Mouse (Mus musculus) forebrain, embryonic 13.5 days (tissue): Measurements from ENCODE around the gene Tedc1. TPM values are rescaled to one million over a fixed set of nuclear protein-coding genes. Genes with fewer than 3 reads are reported as not detected.

Source experiments
- ATAC-seq: fragments of 200-750 bp; cut with Nextera tagmentation; 2 replicates; pipeline ENCODE4 v1.8.0; 2017
- H3K27ac ChIP-seq: fragments of 300-500 bp; sonication (generic); 2 replicates; pipeline ENCODE4 v1.5.1; 2015; ENCODE audit warnings: inconsistent platforms, mild to moderate bottlenecking, moderate library complexity
- H3K27me3 ChIP-seq: fragments of 300-500 bp; sonication (generic); 2 replicates; pipeline ENCODE4 v1.6.1; 2015; ENCODE audit warnings: mild to moderate bottlenecking, inconsistent platforms
- H3K36me3 ChIP-seq: fragments of 300-500 bp; sonication (generic); 2 replicates; pipeline ENCODE4 v1.6.1; 2015; ENCODE audit warnings: mild to moderate bottlenecking, inconsistent platforms; ENCODE audit not compliant: poor library complexity, severe bottlenecking
- H3K4me1 ChIP-seq: fragments of 300-500 bp; sonication (generic); 2 replicates; pipeline ENCODE4 v1.6.1; 2015; ENCODE audit warnings: inconsistent platforms
- H3K4me2 ChIP-seq: fragments of 300-500 bp; sonication (generic); 2 replicates; pipeline ENCODE4 v1.6.1; 2015; ENCODE audit warnings: inconsistent platforms, mild to moderate bottlenecking, moderate library complexity
- H3K4me3 ChIP-seq: fragments of 300-500 bp; sonication (generic); 2 replicates; pipeline ENCODE4 v1.5.1; 2015; ENCODE audit warnings: mild to moderate bottlenecking, inconsistent platforms
- H3K9ac ChIP-seq: fragments of 300-500 bp; sonication (generic); 2 replicates; pipeline ENCODE4 v1.6.1; 2015; ENCODE audit warnings: mild to moderate bottlenecking, inconsistent platforms
- H3K9me3 ChIP-seq: fragments of 300-500 bp; sonication (generic); replicated peaks from 2 replicates; pipeline ENCODE4 v1.6.1; 2016; ENCODE audit warnings: inconsistent platforms
- WGBS: fragments of 180-500 bp; shearing (Covaris S2); methylation state at CpG from one replicate; pipeline ENCODE4 v1.1.7; 2015; 5-methylcytosine and 5-hydroxymethylcytosine counted together
- polyA plus RNA-seq: library from polyadenylated mRNA; unstranded; fragments of >200 nt; fragmentation: Nextera tagmentation; extraction: Ambion mirVana; gene quantifications from 2 replicates; pipeline ENCODE4 v1.2.1, GENCODE M21; 2015

Gene Tedc1
- polyA plus RNA-seq, 1 experiment from 2014 or later = 32.2 TPM

GRCm38 (mm10) chr12:113150591-113150990 lies 5.6 kb upstream of the Tedc1 start:
- Histone ChIP-seq H3K27ac (no peak overlapping the region), H3K4me1 (peaks cover 40% of the 10 kb centered on the region), H3K9me3 (no peaks in the 10 kb centered on the region), H3K36me3 (peaks cover 4% of the 10 kb centered on the region), H3K9ac (no peak overlapping the region), H3K4me3 (no peak overlapping the region), H3K4me2 (no peak overlapping the region), H3K27me3 (peaks cover 53% of the 10 kb centered on the region)
- ATAC-seq = no peak
- WGBS = 89% methylated on average over 4 of the region's 4 CpGs

DNA sequence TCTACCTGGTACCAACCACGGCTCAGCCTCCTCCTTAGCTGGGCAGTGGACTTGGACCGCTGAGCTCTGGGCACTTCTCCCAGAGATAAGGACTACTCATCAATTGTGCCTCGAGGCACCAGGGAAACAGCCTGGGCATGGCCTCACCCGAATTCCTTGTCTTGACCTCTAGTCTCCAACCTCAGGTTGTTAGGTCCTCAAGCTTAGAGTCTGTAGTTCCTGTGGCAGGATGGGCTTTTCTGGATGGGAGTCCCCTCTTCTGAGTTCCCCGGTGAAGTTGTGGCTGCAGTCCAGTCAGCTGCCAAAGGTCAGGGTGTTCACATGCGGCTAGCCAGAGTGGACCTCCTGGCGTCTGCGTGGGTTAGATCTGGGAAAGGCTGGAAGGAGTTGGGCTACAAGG lies 5.2 kb upstream of the Tedc1 start:
- 79% methylated on average over 8 of the region's 8 CpGs for WGBS
- Histone ChIP-seq H3K36me3 (no peaks in the 10 kb centered on the region; the same call in 1 of the 2 replicates), H3K4me2 (peak overlapping the region; percentile 72; the same call in 1 of the 2 replicates), H3K4me1 (peaks cover 41% of the 10 kb centered on the region), H3K9ac (no peak overlapping the region), H3K27me3 (peaks cover 53% of the 10 kb centered on the region), H3K4me3 (no peak overlapping the region), H3K27ac (no peak overlapping the region), H3K9me3 (no peaks in the 10 kb centered on the region)
- no peak for ATAC-seq

DNA sequence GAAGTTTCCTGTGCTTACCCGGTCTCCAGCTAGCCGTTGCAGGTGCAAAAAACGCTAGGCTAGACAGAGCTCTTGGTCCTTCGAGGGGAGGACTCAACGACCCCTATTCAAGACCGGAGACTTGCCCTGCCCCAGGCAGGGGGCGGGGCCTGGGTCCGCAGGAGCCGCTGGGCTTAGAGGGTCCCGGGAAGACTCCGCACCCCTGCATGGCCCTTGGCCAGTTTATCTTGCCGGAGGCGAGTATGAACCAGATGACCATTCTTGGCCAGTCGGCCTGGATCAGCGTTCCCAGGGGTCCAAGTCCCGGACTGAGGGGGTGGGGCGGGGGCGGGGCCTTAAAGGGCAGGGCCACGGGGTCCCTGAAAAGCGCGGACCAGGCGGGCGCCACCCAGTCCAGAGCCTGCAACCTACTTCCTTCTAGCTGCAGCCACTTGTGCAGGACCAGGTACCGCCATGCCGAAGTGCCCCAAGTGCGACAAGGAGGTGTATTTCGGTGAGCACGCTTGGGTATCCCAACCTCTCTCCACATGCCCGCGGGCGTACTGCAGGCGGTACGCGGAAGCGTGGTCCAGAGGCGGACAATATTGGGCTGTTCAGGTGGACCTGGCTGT lies 4.5 kb upstream of the Tedc1 start:
- Histone ChIP-seq H3K9ac (peak overlapping the region; percentile 55), H3K9me3 (no peaks in the 10 kb centered on the region), H3K27me3 (peaks cover 48% of the 10 kb centered on the region), H3K4me2 (peak overlapping the region; percentile 72), H3K36me3 (no peaks in the 10 kb centered on the region), H3K27ac (no peak overlapping the region), H3K4me1 (peaks cover 38% of the 10 kb centered on the region), H3K4me3 (peak overlapping the region; percentile 45)
- ATAC-seq = no peak
- WGBS = 1% methylated on average over 35 of the region's 36 CpGs

- ATAC-seq = no peak
- WGBS = 25% methylated on average over 19 of the region's 19 CpGs
- H3K4me1 ChIP-seq = peaks cover 41% of the 10 kb centered on the region
- H3K4me2 ChIP-seq = peak overlapping the region; percentile 72
- H3K27me3 ChIP-seq = peaks cover 48% of the 10 kb centered on the region
- peak overlapping the region; percentile 45 for H3K4me3 ChIP-seq
- H3K36me3 ChIP-seq = no peaks in the 10 kb centered on the region
- H3K27ac ChIP-seq = no peak overlapping the region
- H3K9ac ChIP-seq = peak overlapping the region; percentile 55
- H3K9me3 ChIP-seq = no peaks in the 10 kb centered on the region
Observed at GRCm38 (mm10) chr12:113152272-113152661, 4.0 kb upstream of the Tedc1 start.

DNA sequence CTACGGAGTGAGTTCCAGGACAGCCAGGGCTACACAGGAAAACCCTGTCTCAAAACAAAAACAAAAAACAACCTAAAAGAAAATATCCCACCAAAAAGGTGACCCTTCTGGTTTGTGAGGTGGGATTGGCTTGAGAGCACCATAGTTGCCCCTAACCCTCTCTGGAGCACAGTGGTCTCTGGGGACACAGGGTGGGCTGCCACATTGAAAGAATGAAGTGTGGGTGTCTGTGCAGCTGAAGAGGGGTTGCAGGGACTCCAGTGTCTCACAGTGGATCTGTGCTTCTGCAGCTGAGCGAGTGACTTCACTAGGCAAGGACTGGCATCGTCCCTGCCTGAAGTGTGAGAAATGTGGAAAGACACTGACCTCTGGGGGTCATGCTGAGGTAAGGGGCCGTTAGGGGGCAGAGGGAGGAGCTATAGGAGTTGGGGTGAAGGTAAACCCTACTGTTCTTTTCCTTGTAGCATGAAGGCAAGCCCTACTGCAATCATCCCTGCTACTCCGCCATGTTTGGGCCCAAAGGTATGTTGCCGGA lies 3.2 kb upstream of the Tedc1 start:
- Histone ChIP-seq H3K9me3 (no peaks in the 10 kb centered on the region), H3K27ac (no peak overlapping the region), H3K4me2 (no peak overlapping the region), H3K4me1 (peaks cover 48% of the 10 kb centered on the region), H3K9ac (no peak overlapping the region), H3K4me3 (no peak overlapping the region), H3K27me3 (peaks cover 45% of the 10 kb centered on the region), H3K36me3 (no peaks in the 10 kb centered on the region)
- 85% methylated on average over 6 of the region's 6 CpGs for WGBS
- no peak for ATAC-seq

- no peak for ATAC-seq
- Histone ChIP-seq H3K4me3 (no peak overlapping the region), H3K9ac (no peak overlapping the region), H3K27me3 (peaks cover 38% of the 10 kb centered on the region), H3K27ac (no peak overlapping the region), H3K36me3 (no peaks in the 10 kb centered on the region), H3K9me3 (no peaks in the 10 kb centered on the region), H3K4me2 (no peak overlapping the region), H3K4me1 (peaks cover 41% of the 10 kb centered on the region)
- WGBS = 90% methylated on average over 7 of the region's 7 CpGs
Observed at GRCm38 (mm10) chr12:113153971-113154370, 2.2 kb upstream of the Tedc1 start.

- peak overlapping the region; percentile 61; the same call in 1 of the 2 replicates for H3K4me3 ChIP-seq
- H3K4me1 ChIP-seq = peaks cover 35% of the 10 kb centered on the region
- H3K27ac ChIP-seq = no peak overlapping the region
- ATAC-seq = no peak
- no peaks in the 10 kb centered on the region for H3K36me3 ChIP-seq
- peaks cover 38% of the 10 kb centered on the region for H3K27me3 ChIP-seq
- no peak overlapping the region for H3K9ac ChIP-seq
- H3K9me3 ChIP-seq = no peaks in the 10 kb centered on the region
- H3K4me2 ChIP-seq = peak overlapping the region; percentile 92
- WGBS = 80% methylated on average over 6 of the region's 6 CpGs
Observed at GRCm38 (mm10) chr12:113154747-113155075, 1.5 kb upstream of the Tedc1 start.

DNA sequence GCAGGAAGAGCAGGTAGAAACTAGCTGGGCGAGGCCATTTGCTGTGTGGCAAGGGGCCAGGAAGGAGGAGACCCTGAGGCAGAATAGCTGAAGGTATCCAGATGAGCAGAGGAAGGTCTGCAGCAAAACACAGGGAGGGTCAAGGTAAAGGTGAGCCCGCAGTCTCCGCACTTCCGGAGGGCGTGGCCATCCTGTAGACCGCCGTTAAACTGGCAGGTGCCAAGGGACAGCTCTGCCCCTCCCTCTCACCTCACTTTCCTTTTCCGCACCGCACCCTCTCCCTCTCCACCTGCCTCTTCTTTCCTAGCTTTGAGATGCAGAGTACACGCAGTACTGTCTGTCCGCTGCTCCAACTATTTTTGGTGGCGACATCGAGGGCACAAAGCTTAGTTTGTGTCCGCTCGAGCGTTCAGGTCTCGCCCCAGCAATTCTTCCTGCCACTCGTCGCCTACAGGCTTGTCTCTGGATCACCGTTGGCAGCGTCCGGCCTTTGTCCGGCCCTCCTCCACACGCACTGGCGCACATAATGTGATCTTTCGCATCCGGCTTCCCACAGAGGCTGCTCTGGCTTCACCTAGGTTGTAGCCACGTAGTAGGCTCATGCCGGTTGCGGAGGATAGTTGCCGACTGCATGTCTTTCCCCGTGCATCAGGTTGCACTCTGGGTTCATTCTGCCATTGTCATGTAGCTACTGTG lies 997 bp upstream of the Tedc1 start:
- Histone ChIP-seq H3K9me3 (no peaks in the 10 kb centered on the region), H3K4me2 (peak overlapping the region; percentile 92), H3K27ac (peak overlapping the region; percentile 54), H3K9ac (peak overlapping the region; percentile 63), H3K27me3 (peaks cover 38% of the 10 kb centered on the region), H3K4me3 (peak overlapping the region; percentile 61), H3K4me1 (peaks cover 35% of the 10 kb centered on the region), H3K36me3 (0 out of 2 replicates have a peak, but pooled peaks cover 4% of the 10 kb centered on the region)
- ATAC-seq = peak; percentile 0
- 5% methylated on average over 32 of the region's 32 CpGs for WGBS

DNA sequence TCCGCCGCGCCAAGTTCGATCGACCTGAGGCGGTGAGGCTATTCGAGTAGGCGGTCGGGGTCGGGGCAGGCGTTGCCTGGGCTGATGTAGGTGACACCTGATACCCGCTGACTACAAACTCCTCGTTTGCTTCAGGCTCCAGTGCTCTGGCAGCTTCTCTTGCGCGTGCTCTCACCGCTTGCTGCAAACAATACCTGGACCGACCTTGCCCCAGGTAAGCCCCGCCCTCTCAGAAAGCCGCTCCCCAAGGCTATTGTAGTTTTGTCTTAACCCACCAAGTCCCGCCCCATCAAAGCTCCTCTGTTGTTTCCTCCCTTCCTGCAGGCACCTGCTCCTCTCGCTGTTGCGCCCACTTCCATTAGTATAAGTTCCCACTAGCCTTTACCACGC lies 314 bp downstream of the Tedc1 start:
- H3K9ac ChIP-seq = peak overlapping the region; percentile 65
- H3K4me2 ChIP-seq = peak overlapping the region; percentile 92
- H3K27me3 ChIP-seq = peaks cover 25% of the 10 kb centered on the region
- no peak overlapping the region for H3K27ac ChIP-seq
- WGBS = under 1% methylated on average over 23 of the region's 23 CpGs
- ATAC-seq = no peak
- H3K4me3 ChIP-seq = peak overlapping the region; percentile 61
- no peaks in the 10 kb centered on the region for H3K9me3 ChIP-seq
- H3K36me3 ChIP-seq = peaks cover 11% of the 10 kb centered on the region; the same call in 1 of the 2 replicates
- H3K4me1 ChIP-seq = peaks cover 31% of the 10 kb centered on the region

DNA sequence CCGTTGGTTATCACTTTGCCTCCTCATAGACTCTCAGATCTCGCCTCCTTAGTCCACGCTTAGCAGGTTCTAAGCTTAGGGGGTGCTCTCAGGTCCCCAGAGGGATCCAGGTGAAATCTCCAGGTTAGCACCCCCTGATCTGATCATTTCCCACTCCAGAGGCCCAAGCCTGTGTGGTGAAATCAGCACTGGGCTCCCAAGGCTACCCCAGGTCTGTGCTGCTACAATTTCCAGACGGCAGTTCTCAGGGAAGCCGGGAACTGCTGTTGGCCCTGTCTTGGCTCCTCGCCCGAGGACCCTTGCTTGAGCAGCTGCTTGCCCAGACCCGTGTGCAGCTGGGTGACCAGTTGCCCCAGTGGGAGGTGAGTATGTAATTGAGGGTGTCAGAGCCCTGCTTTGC lies 781 bp downstream of the Tedc1 start:
- peaks cover 27% of the 10 kb centered on the region for H3K4me1 ChIP-seq
- peaks cover 16% of the 10 kb centered on the region for H3K36me3 ChIP-seq
- 29% methylated on average over 8 of the region's 8 CpGs for WGBS
- no peak overlapping the region for H3K27ac ChIP-seq
- peaks cover 20% of the 10 kb centered on the region for H3K27me3 ChIP-seq
- H3K4me2 ChIP-seq = peak overlapping the region; percentile 92
- no peaks in the 10 kb centered on the region for H3K9me3 ChIP-seq
- peak overlapping the region; percentile 65 for H3K9ac ChIP-seq
- ATAC-seq = no peak
- peak overlapping the region; percentile 61 for H3K4me3 ChIP-seq

DNA sequence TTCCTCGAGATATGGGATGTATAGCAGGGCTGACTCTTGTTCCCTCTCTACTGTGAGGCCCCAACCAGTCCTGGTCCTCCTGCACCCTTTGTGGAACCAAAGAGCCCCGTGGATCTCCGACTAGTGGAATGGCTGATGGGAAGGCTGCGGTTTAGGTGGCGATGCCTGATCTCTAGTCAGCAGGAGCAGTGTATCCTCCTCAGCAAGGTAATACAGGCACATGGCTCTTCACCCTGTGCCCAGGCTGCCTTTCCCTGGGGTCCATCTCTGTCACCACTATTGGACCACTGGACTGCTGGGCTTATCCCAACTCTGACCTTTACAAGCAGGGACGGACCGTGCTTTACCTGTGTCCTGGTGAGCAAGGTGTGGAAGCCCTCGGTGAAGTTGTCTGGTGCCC lies 1.3 kb downstream of the Tedc1 start:
- Histone ChIP-seq H3K27me3 (peaks cover 15% of the 10 kb centered on the region), H3K36me3 (peaks cover 21% of the 10 kb centered on the region), H3K9me3 (no peaks in the 10 kb centered on the region), H3K4me2 (peak overlapping the region; percentile 92), H3K4me1 (peaks cover 25% of the 10 kb centered on the region), H3K27ac (no peak overlapping the region), H3K4me3 (peak overlapping the region; percentile 61; the same call in 1 of the 2 replicates), H3K9ac (peak overlapping the region; percentile 65; the same call in 1 of the 2 replicates)
- no peak for ATAC-seq
- WGBS = 92% methylated on average over 8 of the region's 8 CpGs

GRCm38 (mm10) chr12:113157971-113158370 lies 1.8 kb downstream of the Tedc1 start:
- 91% methylated on average over 8 of the region's 8 CpGs for WGBS
- ATAC-seq = no peak
- Histone ChIP-seq H3K4me3 (no peak overlapping the region), H3K9ac (no peak overlapping the region), H3K4me1 (peaks cover 25% of the 10 kb centered on the region), H3K36me3 (peaks cover 26% of the 10 kb centered on the region), H3K27me3 (peaks cover 11% of the 10 kb centered on the region), H3K9me3 (no peaks in the 10 kb centered on the region), H3K27ac (no peak overlapping the region), H3K4me2 (peak overlapping the region; percentile 92; the same call in 1 of the 2 replicates)
